Mouse (Mus musculus) macrophage (primary cell): ENCODE measurements around the gene 1600002K03Rik. TPM values are rescaled to one million over a fixed set of nuclear protein-coding genes. Genes with fewer than 3 reads are reported as not detected.

Source experiments
- H3K27ac ChIP-seq: fragments of 350-480 bp; formaldehyde crosslinking; 2 replicates; pipeline ENCODE4 v1.9.0; 2021
- H3K36me3 ChIP-seq: fragments of 350-480 bp; formaldehyde crosslinking; 2 replicates; pipeline ENCODE4 v1.9.0; 2021; ENCODE audit errors: inconsistent target
- H3K4me3 ChIP-seq: fragments of 350-480 bp; formaldehyde crosslinking; 2 replicates; pipeline ENCODE4 v1.9.0; 2021; ENCODE audit errors: inconsistent target
- H3K79me2 ChIP-seq: fragments of 350-480 bp; formaldehyde crosslinking; 2 replicates; pipeline ENCODE4 v1.9.0; 2021; ENCODE audit errors: inconsistent target
- WGBS: methylation state at CpG from one replicate; pipeline ENCODE4 v1.1.7; 2026; ENCODE audit warnings: inconsistent platforms; ENCODE audit not compliant: missing documents; 5-methylcytosine and 5-hydroxymethylcytosine counted together
- polyA plus RNA-seq: library from polyadenylated mRNA; stranded (reverse); fragments of 250-400 nt; gene quantifications from 3 replicates; pipeline ENCODE4 v1.2.4, GENCODE M21; 2018; ENCODE audit warnings: inconsistent platforms

The 1600002K03Rik gene
- polyA plus RNA-seq, 1 experiment from 2014 or later: 4.4 TPM

DNA sequence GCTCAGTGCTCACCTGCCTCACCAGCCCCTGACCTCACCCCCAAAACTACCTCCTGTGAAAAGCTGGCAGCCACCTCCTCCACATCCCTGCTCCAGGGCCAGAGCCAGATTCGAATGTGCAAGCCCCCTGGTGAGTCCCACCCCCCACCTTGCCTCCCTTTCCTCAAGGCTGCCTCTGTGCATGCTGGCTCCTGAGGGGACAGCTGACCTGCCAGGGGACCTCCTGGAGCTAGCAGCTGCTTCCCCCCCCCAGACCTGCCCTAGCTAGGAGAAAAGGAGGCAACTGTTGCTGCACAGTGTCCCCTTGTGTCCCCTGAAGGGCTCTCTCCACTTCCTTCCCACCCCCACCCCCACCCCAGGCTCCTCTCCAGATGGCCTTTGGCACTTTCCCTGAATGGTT lies 17.5 kb upstream of the 1600002K03Rik start:
- Histone ChIP-seq H3K4me3 (no peak overlapping the region), H3K79me2 (peaks cover 71% of the 10 kb centered on the region), H3K27ac (no peak overlapping the region), H3K36me3 (peaks cover 37% of the 10 kb centered on the region)
- 60% methylated on average over 1 of the region's 1 CpGs for WGBS

GRCm38 (mm10) chr10:80156002-80156751 lies 16.6 kb upstream of the 1600002K03Rik start:
- peaks cover 62% of the 10 kb centered on the region for H3K79me2 ChIP-seq
- no peak overlapping the region for H3K27ac ChIP-seq
- peaks cover 37% of the 10 kb centered on the region for H3K36me3 ChIP-seq
- 88% methylated on average over 29 of the region's 29 CpGs for WGBS
- H3K4me3 ChIP-seq: no peak overlapping the region

DNA sequence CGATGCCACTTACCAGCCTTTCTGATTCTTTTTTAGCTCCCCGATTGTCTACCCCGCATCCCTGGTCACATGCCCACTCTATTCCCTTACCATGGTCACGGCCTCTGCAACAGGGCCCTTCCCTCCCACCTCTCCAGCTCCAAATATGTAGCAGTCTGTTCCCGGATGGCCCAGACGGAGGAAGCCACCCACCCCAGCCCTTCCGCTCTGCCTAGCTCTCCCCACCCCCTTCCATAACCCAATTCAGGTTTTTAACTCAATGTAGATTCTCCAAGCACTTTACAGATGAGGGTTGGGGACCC lies 16.0 kb upstream of the 1600002K03Rik start:
- Histone ChIP-seq H3K36me3 (peaks cover 37% of the 10 kb centered on the region), H3K27ac (no peak overlapping the region), H3K4me3 (no peak overlapping the region), H3K79me2 (peaks cover 57% of the 10 kb centered on the region)
- WGBS: 93% methylated on average over 7 of the region's 7 CpGs

- no peak overlapping the region for H3K4me3 ChIP-seq
- H3K79me2 ChIP-seq: peaks cover 51% of the 10 kb centered on the region
- peak overlapping the region; percentile 88 for H3K27ac ChIP-seq
- 87% methylated on average over 13 of the region's 15 CpGs for WGBS
- peaks cover 37% of the 10 kb centered on the region for H3K36me3 ChIP-seq
These were observed 15.4 kb upstream of the 1600002K03Rik start for GRCm38 (mm10) chr10:80157141-80157929.

GRCm38 (mm10) chr10:80158307-80158986 lies 14.3 kb upstream of the 1600002K03Rik start:
- H3K27ac ChIP-seq: peak overlapping the region; percentile 88
- peaks cover 31% of the 10 kb centered on the region for H3K36me3 ChIP-seq
- WGBS: 3% methylated on average over 16 of the region's 18 CpGs
- H3K79me2 ChIP-seq: peaks cover 39% of the 10 kb centered on the region
- H3K4me3 ChIP-seq: no peak overlapping the region; the same call in 1 of the 2 replicates

GRCm38 (mm10) chr10:80159021-80159560 lies 13.7 kb upstream of the 1600002K03Rik start:
- Histone ChIP-seq H3K79me2 (peaks cover 33% of the 10 kb centered on the region), H3K36me3 (peaks cover 27% of the 10 kb centered on the region), H3K27ac (peak overlapping the region; percentile 88), H3K4me3 (peak overlapping the region; percentile 26)
- WGBS: 12% methylated on average over 12 of the region's 12 CpGs

GRCm38 (mm10) chr10:80159561-80160454 lies 12.9 kb upstream of the 1600002K03Rik start:
- H3K36me3 ChIP-seq: peaks cover 20% of the 10 kb centered on the region; the same call in 1 of the 2 replicates
- WGBS: under 1% methylated on average over 50 of the region's 55 CpGs
- peaks cover 26% of the 10 kb centered on the region for H3K79me2 ChIP-seq
- peak overlapping the region; percentile 88 for H3K27ac ChIP-seq
- H3K4me3 ChIP-seq: peak overlapping the region; percentile 27

GRCm38 (mm10) chr10:80160455-80161371 lies 12.0 kb upstream of the 1600002K03Rik start:
- 7% methylated on average over 33 of the region's 33 CpGs for WGBS
- Histone ChIP-seq H3K36me3 (peaks cover 11% of the 10 kb centered on the region; the same call in 1 of the 2 replicates), H3K4me3 (peak overlapping the region; percentile 27), H3K79me2 (peaks cover 17% of the 10 kb centered on the region), H3K27ac (peak overlapping the region; percentile 77)

- peaks cover 7% of the 10 kb centered on the region; the same call in 1 of the 2 replicates for H3K36me3 ChIP-seq
- WGBS: 35% methylated on average over 4 of the region's 7 CpGs
- H3K27ac ChIP-seq: peak overlapping the region; percentile 77
- H3K4me3 ChIP-seq: peak overlapping the region; percentile 27; the same call in 1 of the 2 replicates
- H3K79me2 ChIP-seq: peaks cover 9% of the 10 kb centered on the region; the same call in 1 of the 2 replicates
These were observed 11.1 kb upstream of the 1600002K03Rik start for GRCm38 (mm10) chr10:80161522-80162242.

- Histone ChIP-seq H3K4me3 (no peak overlapping the region), H3K27ac (peak overlapping the region; percentile 77), H3K79me2 (peaks cover 3% of the 10 kb centered on the region; the same call in 1 of the 2 replicates), H3K36me3 (peaks cover 3% of the 10 kb centered on the region; the same call in 1 of the 2 replicates)
- 75% methylated on average over 3 of the region's 3 CpGs for WGBS
These were observed 10.5 kb upstream of the 1600002K03Rik start for GRCm38 (mm10) chr10:80162243-80162608.

GRCm38 (mm10) chr10:80162716-80163299 lies 9.9 kb upstream of the 1600002K03Rik start:
- Histone ChIP-seq H3K4me3 (no peak overlapping the region), H3K79me2 (no peaks in the 10 kb centered on the region), H3K36me3 (no peaks in the 10 kb centered on the region), H3K27ac (peak overlapping the region; percentile 77)
- WGBS: 66% methylated on average over 6 of the region's 6 CpGs

- WGBS: 63% methylated on average over 7 of the region's 8 CpGs
- H3K27ac ChIP-seq: peak overlapping the region; percentile 77
- no peak overlapping the region for H3K4me3 ChIP-seq
- H3K79me2 ChIP-seq: peaks cover 4% of the 10 kb centered on the region
- no peaks in the 10 kb centered on the region for H3K36me3 ChIP-seq
These were observed 9.0 kb upstream of the 1600002K03Rik start for GRCm38 (mm10) chr10:80163721-80164120.
